Mouse (Mus musculus) lung, embryonic 16.5 days (tissue): ENCODE results near the gene Eomes. TPM values are rescaled to one million over a fixed set of nuclear protein-coding genes. Genes with fewer than 3 reads are reported as not detected.

Experiments
- ATAC-seq: fragments of 200-750 bp; cut with Nextera tagmentation; 2 replicates; pipeline ENCODE4 v1.8.0; 2017; ENCODE audit warnings: low read depth, mild to moderate bottlenecking, moderate library complexity
- H3K27ac ChIP-seq: fragments of 300-500 bp; sonication (generic); 2 replicates; pipeline ENCODE4 v1.5.1; 2014; ENCODE audit warnings: mild to moderate bottlenecking, control low read depth, low read length
- H3K27me3 ChIP-seq: fragments of 300-500 bp; sonication (generic); 2 replicates; pipeline ENCODE4 v1.6.1; 2014; ENCODE audit warnings: low read depth, low read length, mixed read lengths; ENCODE audit not compliant: control insufficient read depth, insufficient read depth
- H3K36me3 ChIP-seq: fragments of 300-500 bp; sonication (generic); 2 replicates; pipeline ENCODE4 v1.6.1; 2014; ENCODE audit warnings: low read length; ENCODE audit not compliant: control insufficient read depth, insufficient read depth
- H3K4me1 ChIP-seq: fragments of 300-500 bp; sonication (generic); replicated peaks from 2 replicates; pipeline ENCODE4 v1.6.1; 2014; ENCODE audit warnings: low read length, mixed read lengths; ENCODE audit not compliant: control insufficient read depth, insufficient read depth
- H3K4me2 ChIP-seq: fragments of 300-500 bp; sonication (generic); 2 replicates; pipeline ENCODE4 v1.6.1; 2014; ENCODE audit warnings: low read depth, low read length, control low read depth
- H3K4me3 ChIP-seq: fragments of 300-500 bp; sonication (generic); 2 replicates; pipeline ENCODE4 v1.5.1; 2014; ENCODE audit warnings: mild to moderate bottlenecking, low read length, control low read depth
- H3K9ac ChIP-seq: fragments of 300-500 bp; sonication (generic); 2 replicates; pipeline ENCODE4 v1.6.1; 2014; ENCODE audit warnings: low read length, control low read depth
- H3K9me3 ChIP-seq: fragments of 300-500 bp; sonication (generic); 2 replicates; pipeline ENCODE4 v1.6.1; 2016; ENCODE audit warnings: low read length; ENCODE audit not compliant: control insufficient read depth
- WGBS: fragments of 180-500 bp; shearing (Covaris S2); extraction: QIAGEN DNeasy Blood & Tissue Kit; methylation state at CpG from one replicate; pipeline ENCODE4 v1.1.7; 2014; 5-methylcytosine and 5-hydroxymethylcytosine counted together
- polyA plus RNA-seq: library from polyadenylated mRNA; unstranded; fragments of >200 nt; fragmentation: Nextera tagmentation; extraction: Ambion mirVana; gene quantifications from 2 replicates; pipeline ENCODE4 v1.2.1, GENCODE M21; 2015

Gene Eomes
- polyA plus RNA-seq: not detected in 2 replicates

DNA sequence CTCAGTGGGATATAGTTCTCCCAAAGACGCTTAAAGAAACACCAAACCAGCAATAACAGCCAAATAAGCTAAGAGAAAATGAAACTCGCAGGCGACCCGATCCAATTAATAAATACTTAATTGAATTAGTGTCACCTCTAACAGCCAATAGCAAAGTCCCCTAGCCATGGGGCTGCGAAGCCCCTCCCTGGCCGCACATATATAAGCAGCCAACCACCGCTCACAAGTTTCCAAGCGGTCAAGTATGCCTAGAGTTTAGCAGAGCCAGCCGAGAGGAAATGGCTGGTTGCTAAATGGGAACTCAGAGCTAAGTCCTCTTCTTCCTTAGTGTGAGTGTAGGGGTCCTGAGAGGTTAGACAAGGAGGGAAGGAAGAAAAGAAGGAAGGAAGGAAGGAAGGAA is at the start of gene Eomes:
Gene Eomes (plus strand): TSS at position 252 of the 400 bp plus-strand sequence.
- peaks cover 17% of the 10 kb centered on the region for H3K4me1 ChIP-seq
- no peak for ATAC-seq
- peaks cover 82% of the 10 kb centered on the region for H3K27me3 ChIP-seq
- H3K9me3 ChIP-seq: no peaks in the 10 kb centered on the region
- WGBS: under 1% methylated on average over 9 of the region's 9 CpGs
- peak within 1 kb of the TSS; percentile 80 for H3K4me2 ChIP-seq
- no peak within 1 kb of the TSS for H3K27ac ChIP-seq
- H3K36me3 ChIP-seq: no peaks in the 10 kb centered on the region
- H3K4me3 ChIP-seq: peak within 1 kb of the TSS; percentile 49
- 0 out of 2 replicates have a peak within 1 kb of the TSS, but pooled peaks have one; percentile 20 for H3K9ac ChIP-seq

- WGBS: 22% methylated on average over 9 of the region's 9 CpGs
- H3K27ac ChIP-seq: no peak overlapping the region
- H3K4me2 ChIP-seq: no peak overlapping the region
- H3K9me3 ChIP-seq: no peaks in the 10 kb centered on the region
- H3K36me3 ChIP-seq: no peaks in the 10 kb centered on the region
- H3K27me3 ChIP-seq: no peaks in the 10 kb centered on the region
- H3K9ac ChIP-seq: no peak overlapping the region
- ATAC-seq: peak; percentile 66; the same call in 1 of the 2 replicates
- peaks cover 4% of the 10 kb centered on the region; the same call in 1 of the 2 replicates for H3K4me1 ChIP-seq
- H3K4me3 ChIP-seq: no peak overlapping the region
These were observed 33.2 kb upstream of the Eomes start for GRCm38 (mm10) chr9:118444809-118445208.

- Histone ChIP-seq H3K9ac (no peak overlapping the region), H3K4me1 (peaks cover 4% of the 10 kb centered on the region; the same call in 1 of the 2 replicates), H3K27me3 (no peaks in the 10 kb centered on the region), H3K27ac (no peak overlapping the region), H3K9me3 (no peaks in the 10 kb centered on the region), H3K36me3 (no peaks in the 10 kb centered on the region), H3K4me3 (no peak overlapping the region), H3K4me2 (no peak overlapping the region)
- 63% methylated on average over 8 of the region's 8 CpGs for WGBS
- no peak for ATAC-seq
These were observed 28.7 kb upstream of the Eomes start for GRCm38 (mm10) chr9:118449336-118449735.

GRCm38 (mm10) chr9:118453427-118453826 is 24.6 kb upstream of the Eomes start:
- H3K36me3 ChIP-seq: no peaks in the 10 kb centered on the region
- peak overlapping the region; percentile 42 for H3K4me3 ChIP-seq
- no peak for ATAC-seq
- H3K9ac ChIP-seq: peak overlapping the region; percentile 48; the same call in 1 of the 2 replicates
- H3K4me2 ChIP-seq: peak overlapping the region; percentile 50
- no peaks in the 10 kb centered on the region; the same call in 1 of the 2 replicates for H3K4me1 ChIP-seq
- no peak overlapping the region for H3K27ac ChIP-seq
- no peaks in the 10 kb centered on the region for H3K9me3 ChIP-seq
- no peaks in the 10 kb centered on the region for H3K27me3 ChIP-seq
- WGBS: 36% methylated on average over 9 of the region's 9 CpGs

DNA sequence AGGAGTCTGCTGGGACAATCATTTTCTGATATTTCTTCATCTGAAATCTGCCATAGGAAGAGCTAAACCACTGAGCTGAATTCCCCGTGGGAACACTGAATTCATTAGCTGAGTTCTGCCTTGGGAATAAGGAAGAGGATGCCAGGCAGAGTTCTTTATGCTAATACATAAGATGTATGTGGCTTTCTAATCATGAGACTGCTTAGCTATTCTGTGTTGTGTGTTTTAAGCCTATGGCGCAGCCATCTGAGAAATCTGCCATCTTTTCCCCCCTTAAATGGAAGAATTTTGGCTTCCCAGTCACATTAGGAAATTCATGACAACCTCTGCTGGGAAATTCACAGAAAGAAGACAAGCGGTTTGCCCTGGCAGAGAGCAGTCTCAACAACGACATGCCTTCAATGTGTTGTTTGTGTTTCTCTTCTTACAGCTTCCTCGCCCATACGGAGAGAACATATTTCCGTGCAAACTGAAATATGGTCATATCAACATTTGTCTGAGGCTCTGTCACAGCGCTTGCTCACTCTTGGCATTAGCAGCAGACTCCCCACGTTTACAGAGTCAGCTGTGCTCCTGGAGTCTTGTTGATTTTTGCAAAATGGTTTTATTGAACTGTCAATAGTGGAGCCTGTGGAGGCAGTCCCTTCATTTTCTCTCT is 22.7 kb upstream of the Eomes start:
- no peak for ATAC-seq
- H3K4me3 ChIP-seq: no peak overlapping the region
- no peaks in the 10 kb centered on the region for H3K27me3 ChIP-seq
- H3K36me3 ChIP-seq: no peaks in the 10 kb centered on the region
- no peak overlapping the region for H3K27ac ChIP-seq
- 32% methylated on average over 9 of the region's 9 CpGs for WGBS
- no peaks in the 10 kb centered on the region; the same call in 1 of the 2 replicates for H3K4me1 ChIP-seq
- H3K9ac ChIP-seq: no peak overlapping the region
- no peak overlapping the region; the same call in 1 of the 2 replicates for H3K4me2 ChIP-seq
- H3K9me3 ChIP-seq: no peaks in the 10 kb centered on the region

- ATAC-seq: no peak
- H3K9me3 ChIP-seq: no peaks in the 10 kb centered on the region
- H3K27ac ChIP-seq: no peak overlapping the region
- no peaks in the 10 kb centered on the region for H3K36me3 ChIP-seq
- H3K4me3 ChIP-seq: no peak overlapping the region
- 28% methylated on average over 6 of the region's 6 CpGs for WGBS
- no peak overlapping the region for H3K9ac ChIP-seq
- H3K4me2 ChIP-seq: no peak overlapping the region
- no peaks in the 10 kb centered on the region; the same call in 1 of the 2 replicates for H3K4me1 ChIP-seq
- H3K27me3 ChIP-seq: no peaks in the 10 kb centered on the region
These were observed 21.6 kb upstream of the Eomes start for GRCm38 (mm10) chr9:118456405-118456804.

- no peak overlapping the region for H3K4me3 ChIP-seq
- no peak overlapping the region for H3K4me2 ChIP-seq
- 13% methylated on average over 5 of the region's 5 CpGs for WGBS
- no peaks in the 10 kb centered on the region; the same call in 1 of the 2 replicates for H3K4me1 ChIP-seq
- no peak for ATAC-seq
- no peak overlapping the region for H3K9ac ChIP-seq
- no peaks in the 10 kb centered on the region for H3K36me3 ChIP-seq
- no peak overlapping the region for H3K27ac ChIP-seq
- no peaks in the 10 kb centered on the region; the same call in 1 of the 2 replicates for H3K27me3 ChIP-seq
- H3K9me3 ChIP-seq: no peaks in the 10 kb centered on the region
These were observed 20.0 kb upstream of the Eomes start for GRCm38 (mm10) chr9:118458039-118458438.

GRCm38 (mm10) chr9:118464031-118464430 is 14.0 kb upstream of the Eomes start:
- Histone ChIP-seq H3K9me3 (no peaks in the 10 kb centered on the region), H3K4me3 (no peak overlapping the region), H3K9ac (no peak overlapping the region), H3K4me2 (no peak overlapping the region), H3K27ac (no peak overlapping the region), H3K27me3 (peaks cover 23% of the 10 kb centered on the region), H3K4me1 (no peaks in the 10 kb centered on the region), H3K36me3 (no peaks in the 10 kb centered on the region)
- ATAC-seq: no peak
- WGBS: 53% methylated on average over 1 of the region's 1 CpGs

DNA sequence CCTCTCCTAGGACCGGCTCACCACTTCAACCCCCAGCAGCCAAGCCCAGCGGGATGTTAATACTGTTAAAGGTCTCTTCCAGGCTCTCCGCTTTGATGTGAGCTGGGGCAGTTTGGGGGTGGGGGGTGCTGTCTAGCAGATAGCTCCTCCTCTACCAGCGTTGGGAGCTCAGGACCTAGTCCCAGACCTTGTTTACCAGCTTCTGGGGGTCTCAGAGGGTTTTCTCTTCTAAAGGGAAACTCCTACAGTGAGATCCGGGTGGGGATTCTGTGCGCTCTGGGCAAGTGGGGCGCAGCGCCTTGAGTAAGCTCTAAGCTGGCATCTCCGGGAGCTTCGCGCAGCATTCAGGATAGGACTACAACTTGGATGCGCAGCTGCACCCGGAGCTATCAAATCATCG is 9.7 kb upstream of the Eomes start:
- WGBS: 4% methylated on average over 14 of the region's 14 CpGs
- ATAC-seq: no peak
- H3K4me1 ChIP-seq: no peaks in the 10 kb centered on the region
- H3K9ac ChIP-seq: no peak overlapping the region
- no peak overlapping the region for H3K4me2 ChIP-seq
- no peak overlapping the region for H3K27ac ChIP-seq
- H3K9me3 ChIP-seq: no peaks in the 10 kb centered on the region
- H3K36me3 ChIP-seq: no peaks in the 10 kb centered on the region
- H3K27me3 ChIP-seq: peaks cover 50% of the 10 kb centered on the region
- H3K4me3 ChIP-seq: no peak overlapping the region
